Mouse (Mus musculus): Measurements from ENCODE around the gene Rfc1. TPM values are rescaled to one million over a fixed set of nuclear protein-coding genes. Genes with fewer than 3 reads are reported as not detected.
"Not testable (repeated sequence)": the region's sequence is repeated elsewhere in the genome, so short reads cannot be mapped to it uniquely, and the experiment has no call there.

Rfc1 gene
- polyA plus RNA-seq, 1 experiment from 2014 or later, result 70.5 TPM

DNA sequence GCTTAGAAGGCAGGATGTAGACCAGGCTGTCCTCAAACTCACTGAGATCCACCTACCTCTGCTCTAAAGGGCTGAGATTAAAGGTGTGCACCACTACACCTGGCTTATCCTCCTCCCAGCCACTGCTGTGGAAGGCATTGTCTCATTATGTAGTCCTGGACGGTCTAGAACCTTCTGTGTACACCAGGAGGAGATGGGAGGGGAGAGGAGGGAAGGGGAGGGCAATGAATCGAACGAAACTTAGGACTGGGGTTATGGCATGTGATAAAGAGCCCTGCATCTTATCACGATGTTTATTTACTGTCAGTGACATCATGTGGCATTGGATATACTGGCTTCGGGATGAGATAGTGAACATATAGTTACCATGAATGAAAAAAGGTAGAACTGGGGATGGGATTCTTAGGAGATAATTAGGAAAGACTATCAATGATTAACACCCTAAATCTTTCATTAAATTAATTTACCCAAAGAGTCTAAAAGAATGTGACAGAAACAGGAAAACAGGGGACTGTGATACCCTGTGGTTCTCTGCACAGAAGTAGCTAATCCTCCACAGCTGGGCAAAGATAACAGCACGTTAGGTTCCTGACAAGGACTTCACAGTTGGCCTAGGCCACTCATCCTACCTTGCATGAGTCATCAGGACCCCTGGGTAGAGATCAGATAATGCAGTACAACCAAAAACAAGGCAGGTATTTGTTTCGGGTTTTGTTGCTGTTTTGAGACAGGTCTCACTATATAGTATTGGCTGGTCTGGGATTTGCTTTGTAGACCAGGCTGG lies 37.1 kb downstream of the Rfc1 start:
- Histone ChIP-seq H3K27me3 (no peaks in the 10 kb centered on the region), H3K4me1 (no peaks in the 10 kb centered on the region), H3K9me3 (replicated peaks) (no peaks in the 10 kb centered on the region), H3K4me3 (no peak overlapping the region), H3K27ac (no peak overlapping the region), H3K9ac (no peak overlapping the region), H3K4me2 (no peak overlapping the region), H3K36me3 (ENCODE audit: poor library complexity, severe bottlenecking) (peaks cover 57% of the 10 kb centered on the region)
- ATAC-seq, result no peak
- 88% methylated on average over 7 of the region's 7 CpGs for WGBS

- no peaks in the 10 kb centered on the region for H3K9me3 ChIP-seq (replicated peaks)
- ATAC-seq, result no peak
- H3K4me1 ChIP-seq, result no peaks in the 10 kb centered on the region
- H3K27ac ChIP-seq, result no peak overlapping the region
- no peaks in the 10 kb centered on the region for H3K27me3 ChIP-seq
- no peak overlapping the region for H3K4me3 ChIP-seq
- H3K9ac ChIP-seq, result no peak overlapping the region
- no peak overlapping the region for H3K4me2 ChIP-seq
- peaks cover 68% of the 10 kb centered on the region for H3K36me3 ChIP-seq (ENCODE audit: poor library complexity, severe bottlenecking)
- WGBS, result 65% methylated on average over 2 of the region's 2 CpGs
Observed at GRCm38 (mm10) chr5:65294270-65294669, 41.2 kb downstream of the Rfc1 start.

- Histone ChIP-seq H3K4me3 (no peak overlapping the region), H3K4me2 (no peak overlapping the region), H3K36me3 (ENCODE audit: poor library complexity, severe bottlenecking) (peaks cover 66% of the 10 kb centered on the region), H3K9ac (no peak overlapping the region), H3K27ac (no peak overlapping the region), H3K4me1 (no peaks in the 10 kb centered on the region), H3K27me3 (no peaks in the 10 kb centered on the region), H3K9me3 (replicated peaks) (no peaks in the 10 kb centered on the region)
- 91% methylated on average over 6 of the region's 6 CpGs for whole genome bisulfite sequencing
- no peak for ATAC-seq
Observed at GRCm38 (mm10) chr5:65293627-65294026, 41.8 kb downstream of the Rfc1 start.

DNA sequence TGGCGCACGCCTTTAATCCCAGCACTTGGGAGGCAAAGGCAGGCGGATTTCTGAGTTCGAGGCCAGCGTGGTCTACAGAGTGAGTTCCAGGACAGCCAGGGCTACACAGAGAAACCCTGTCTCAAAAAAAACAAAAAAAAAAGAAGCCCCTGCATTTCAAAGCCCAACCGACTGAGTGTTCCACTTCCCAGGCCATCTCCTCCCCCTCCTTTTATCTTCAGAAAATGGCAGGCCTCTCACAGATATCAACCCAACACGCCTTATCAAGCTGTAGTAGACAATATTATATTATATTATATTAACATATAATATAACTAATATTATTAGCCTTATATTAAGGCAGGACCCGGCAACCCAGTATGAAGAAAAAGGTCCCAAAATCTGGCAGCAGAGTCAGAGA lies 46.5 kb downstream of the Rfc1 start:
- not testable (repeated sequence) for H3K27me3 ChIP-seq; H3K27ac ChIP-seq; ATAC-seq; H3K4me1 ChIP-seq; H3K9ac ChIP-seq; H3K4me3 ChIP-seq; H3K9me3 ChIP-seq (replicated peaks); H3K4me2 ChIP-seq
- 91% methylated on average over 8 of the region's 8 CpGs for WGBS
- H3K36me3 ChIP-seq (ENCODE audit: poor library complexity, severe bottlenecking), result peaks cover 85% of the 10 kb centered on the region

- Histone ChIP-seq H3K4me2 (no peak overlapping the region), H3K36me3 (ENCODE audit: poor library complexity, severe bottlenecking) (peaks cover 80% of the 10 kb centered on the region), H3K27ac (no peak overlapping the region), H3K9me3 (replicated peaks) (no peaks in the 10 kb centered on the region), H3K9ac (no peak overlapping the region), H3K4me1 (no peaks in the 10 kb centered on the region), H3K4me3 (no peak overlapping the region), H3K27me3 (no peaks in the 10 kb centered on the region)
- WGBS, result 90% methylated on average over 24 of the region's 24 CpGs
- no peak for ATAC-seq
Observed at GRCm38 (mm10) chr5:65287751-65288701, 47.4 kb downstream of the Rfc1 start.

GRCm38 (mm10) chr5:65284171-65284570 lies 51.3 kb downstream of the Rfc1 start:
- H3K4me3 ChIP-seq, result no peak overlapping the region
- H3K9ac ChIP-seq, result no peak overlapping the region
- 97% methylated on average over 3 of the region's 3 CpGs for WGBS
- no peaks in the 10 kb centered on the region for H3K4me1 ChIP-seq
- H3K4me2 ChIP-seq, result no peak overlapping the region
- H3K27me3 ChIP-seq, result no peaks in the 10 kb centered on the region
- no peak overlapping the region for H3K27ac ChIP-seq
- ATAC-seq, result no peak
- no peaks in the 10 kb centered on the region for H3K9me3 ChIP-seq (replicated peaks)
- peaks cover 56% of the 10 kb centered on the region for H3K36me3 ChIP-seq (ENCODE audit: poor library complexity, severe bottlenecking)

DNA sequence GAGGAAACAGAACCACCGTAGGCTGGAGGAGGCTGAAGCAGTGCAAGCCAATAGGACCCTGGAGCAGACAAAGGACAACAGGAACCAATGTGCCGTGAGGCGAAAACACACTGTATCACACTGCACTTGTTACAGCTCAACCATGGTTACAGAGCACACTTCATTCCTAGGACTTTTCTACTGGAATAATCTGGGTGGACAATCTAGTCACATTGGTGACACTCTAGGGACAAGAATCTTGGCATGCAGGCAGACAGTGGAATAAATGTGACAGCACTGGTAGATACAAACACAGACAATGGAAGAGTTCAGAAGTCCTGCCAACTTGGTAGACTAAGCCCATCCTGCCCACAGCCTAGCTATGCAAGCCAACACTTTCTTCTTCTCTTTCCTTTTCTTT lies 54.3 kb downstream of the Rfc1 start:
- 94% methylated on average over 3 of the region's 3 CpGs for WGBS
- no peaks in the 10 kb centered on the region for H3K27me3 ChIP-seq
- no peaks in the 10 kb centered on the region for H3K9me3 ChIP-seq (replicated peaks)
- H3K4me3 ChIP-seq, result no peak overlapping the region
- no peak overlapping the region for H3K4me2 ChIP-seq
- H3K9ac ChIP-seq, result no peak overlapping the region
- no peak overlapping the region for H3K27ac ChIP-seq
- no peaks in the 10 kb centered on the region for H3K4me1 ChIP-seq
- H3K36me3 ChIP-seq (ENCODE audit: poor library complexity, severe bottlenecking), result peaks cover 56% of the 10 kb centered on the region
- ATAC-seq, result no peak

GRCm38 (mm10) chr5:65279133-65279651 lies 56.3 kb downstream of the Rfc1 start:
- Histone ChIP-seq H3K27me3 (no peaks in the 10 kb centered on the region), H3K4me3 (no peak overlapping the region), H3K9ac (no peak overlapping the region), H3K9me3 (replicated peaks) (no peaks in the 10 kb centered on the region), H3K4me2 (no peak overlapping the region), H3K27ac (no peak overlapping the region), H3K36me3 (ENCODE audit: poor library complexity, severe bottlenecking) (peaks cover 49% of the 10 kb centered on the region), H3K4me1 (no peaks in the 10 kb centered on the region)
- ATAC-seq, result peak; percentile 76; the same call in 1 of the 2 replicates
- WGBS, result 87% methylated on average over 6 of the region's 6 CpGs

GRCm38 (mm10) chr5:65273966-65274365 lies 61.5 kb downstream of the Rfc1 start:
- Histone ChIP-seq H3K9me3 (replicated peaks) (no peaks in the 10 kb centered on the region), H3K4me1 (no peaks in the 10 kb centered on the region), H3K27ac (no peak overlapping the region), H3K4me2 (no peak overlapping the region), H3K4me3 (no peak overlapping the region), H3K36me3 (ENCODE audit: poor library complexity, severe bottlenecking) (peaks cover 69% of the 10 kb centered on the region), H3K9ac (no peak overlapping the region), H3K27me3 (no peaks in the 10 kb centered on the region)
- no peak for ATAC-seq
- WGBS, result 83% methylated on average over 3 of the region's 3 CpGs

GRCm38 (mm10) chr5:65257910-65258505 lies 77.5 kb downstream of the Rfc1 start:
- H3K4me3 ChIP-seq, result no peak overlapping the region
- no peak overlapping the region for H3K9ac ChIP-seq
- ATAC-seq, result no peak
- peaks cover 75% of the 10 kb centered on the region for H3K36me3 ChIP-seq (ENCODE audit: poor library complexity, severe bottlenecking)
- H3K9me3 ChIP-seq (replicated peaks), result no peaks in the 10 kb centered on the region
- no peak overlapping the region for H3K4me2 ChIP-seq
- H3K27me3 ChIP-seq, result no peaks in the 10 kb centered on the region
- WGBS, result 86% methylated on average over 14 of the region's 14 CpGs
- H3K27ac ChIP-seq, result no peak overlapping the region
- H3K4me1 ChIP-seq, result no peaks in the 10 kb centered on the region

- no peaks in the 10 kb centered on the region for H3K4me1 ChIP-seq
- no peak overlapping the region for H3K4me2 ChIP-seq
- H3K4me3 ChIP-seq, result no peak overlapping the region
- H3K27me3 ChIP-seq, result no peaks in the 10 kb centered on the region
- no peak overlapping the region for H3K9ac ChIP-seq
- ATAC-seq, result no peak
- peaks cover 32% of the 10 kb centered on the region for H3K36me3 ChIP-seq (ENCODE audit: poor library complexity, severe bottlenecking)
- no peaks in the 10 kb centered on the region for H3K9me3 ChIP-seq (replicated peaks)
- WGBS, result 74% methylated on average over 7 of the region's 7 CpGs
- no peak overlapping the region for H3K27ac ChIP-seq
Observed at GRCm38 (mm10) chr5:65250185-65250855, 85.2 kb downstream of the Rfc1 start.

Data from forebrain, embryonic 13.5 days (tissue).